Mouse (Mus musculus) kidney, embryonic 14.5 days (tissue): ENCODE data around the gene Gm13212. TPM values are rescaled to one million over a fixed set of nuclear protein-coding genes. Genes with fewer than 3 reads are reported as not detected.
"Not testable (repeated sequence)": the region's sequence is repeated elsewhere in the genome, so short reads cannot be mapped to it uniquely, and the experiment has no call there.

Source experiments
- ATAC-seq: fragments of 200-750 bp; cut with Nextera tagmentation; 2 replicates; pipeline ENCODE4 v1.8.0; 2017; ENCODE audit warnings: moderate number of reproducible peaks, mild to moderate bottlenecking, moderate TSS enrichment, moderate library complexity; ENCODE audit not compliant: low FRiP score, low TSS enrichment
- H3K27ac ChIP-seq: fragments of 300-500 bp; sonication (generic); 2 replicates; pipeline ENCODE4 v1.5.1; 2014; ENCODE audit warnings: low read depth, mild to moderate bottlenecking, low read length, moderate library complexity, mixed read lengths
- H3K27me3 ChIP-seq: fragments of 300-500 bp; sonication (generic); 2 replicates; pipeline ENCODE4 v1.6.1; 2014; ENCODE audit warnings: mild to moderate bottlenecking, low read length; ENCODE audit not compliant: control insufficient read depth, insufficient read depth
- H3K36me3 ChIP-seq: fragments of 300-500 bp; sonication (generic); 2 replicates; pipeline ENCODE4 v1.6.1; 2014; ENCODE audit warnings: low read length, mixed read lengths; ENCODE audit not compliant: control insufficient read depth, insufficient read depth
- H3K4me1 ChIP-seq: fragments of 300-500 bp; sonication (generic); 2 replicates; pipeline ENCODE4 v1.6.1; 2014; ENCODE audit warnings: low read length, mixed read lengths; ENCODE audit not compliant: control insufficient read depth, insufficient read depth
- H3K4me2 ChIP-seq: fragments of 300-500 bp; sonication (generic); replicated peaks from 2 replicates; pipeline ENCODE4 v1.6.1; 2014; ENCODE audit warnings: low read depth, mild to moderate bottlenecking, low read length
- H3K4me3 ChIP-seq: fragments of 300-500 bp; sonication (generic); 2 replicates; pipeline ENCODE4 v1.5.1; 2014; ENCODE audit warnings: mild to moderate bottlenecking, low read length
- H3K9ac ChIP-seq: fragments of 300-500 bp; sonication (generic); 2 replicates; pipeline ENCODE4 v1.6.1; 2014; ENCODE audit warnings: low read depth, mild to moderate bottlenecking, low read length, moderate library complexity
- H3K9me3 ChIP-seq: fragments of 300-500 bp; sonication (generic); 2 replicates; pipeline ENCODE4 v1.6.1; 2016; ENCODE audit warnings: low read length; ENCODE audit not compliant: control insufficient read depth
- WGBS: fragments of 180-500 bp; shearing (Covaris S2); extraction: QIAGEN DNeasy Blood & Tissue Kit; methylation state at CpG from one replicate; pipeline ENCODE4 v1.1.7; 2014; 5-methylcytosine and 5-hydroxymethylcytosine counted together
- polyA plus RNA-seq: library from polyadenylated mRNA; unstranded; fragments of >200 nt; fragmentation: Nextera tagmentation; extraction: Ambion mirVana; gene quantifications from 2 replicates; pipeline ENCODE4 v1.2.1, GENCODE M21; 2014

Gm13212 gene
- 5.0 and 6.9 TPM in 2 replicates for polyA plus RNA-seq

GRCm38 (mm10) chr4:145585078-145585477, at the start of gene Gm13212:
Gm13212 (plus strand) TSS chr4:145585166.
- WGBS = 15% methylated on average over 11 of the region's 11 CpGs
- H3K4me3 ChIP-seq = peak within 1 kb of the TSS; percentile 27
- H3K4me2 ChIP-seq = peak within 1 kb of the TSS; percentile 26
- H3K4me1 ChIP-seq, H3K36me3 ChIP-seq, H3K9me3 ChIP-seq, H3K27me3 ChIP-seq, H3K27ac ChIP-seq: not testable (repeated sequence)
- 0 out of 2 replicates have a peak within 1 kb of the TSS, but pooled peaks have one; percentile 18 for H3K9ac ChIP-seq
- ATAC-seq = peak; percentile 76; the same call in 1 of the 2 replicates

GRCm38 (mm10) chr4:145543861-145544260, 41.1 kb upstream of the Gm13212 start:
- not testable (repeated sequence) for H3K27me3 ChIP-seq, H3K27ac ChIP-seq, H3K36me3 ChIP-seq, H3K9ac ChIP-seq, H3K4me3 ChIP-seq, H3K4me2 ChIP-seq, H3K4me1 ChIP-seq, ATAC-seq
- H3K9me3 ChIP-seq = peaks cover 15% of the 10 kb centered on the region; the same call in 1 of the 2 replicates
- 80% methylated on average over 5 of the region's 5 CpGs for WGBS

GRCm38 (mm10) chr4:145545106-145545505, 39.9 kb upstream of the Gm13212 start:
- H3K9ac ChIP-seq, H3K4me2 ChIP-seq, H3K27me3 ChIP-seq, H3K27ac ChIP-seq, ATAC-seq, H3K36me3 ChIP-seq, H3K4me3 ChIP-seq, H3K4me1 ChIP-seq: not testable (repeated sequence)
- 23% methylated on average over 2 of the region's 2 CpGs for WGBS
- peaks cover 11% of the 10 kb centered on the region; the same call in 1 of the 2 replicates for H3K9me3 ChIP-seq

- not testable (repeated sequence) for H3K36me3 ChIP-seq, H3K9ac ChIP-seq, H3K27ac ChIP-seq, H3K4me2 ChIP-seq, H3K4me3 ChIP-seq, H3K27me3 ChIP-seq, H3K4me1 ChIP-seq, ATAC-seq
- 80% methylated on average over 6 of the region's 6 CpGs for WGBS
- peaks cover 11% of the 10 kb centered on the region; the same call in 1 of the 2 replicates for H3K9me3 ChIP-seq
Measured at GRCm38 (mm10) chr4:145545734-145546349, 39.1 kb upstream of the Gm13212 start.

GRCm38 (mm10) chr4:145546477-145546876, 38.5 kb upstream of the Gm13212 start:
- H3K36me3 ChIP-seq, ATAC-seq: not testable (repeated sequence)
- 97% methylated on average over 3 of the region's 3 CpGs for WGBS

GRCm38 (mm10) chr4:145556680-145557079, 28.3 kb upstream of the Gm13212 start:
- no peak overlapping the region for H3K9ac ChIP-seq
- H3K4me1 ChIP-seq = no peaks in the 10 kb centered on the region
- H3K27me3 ChIP-seq = no peaks in the 10 kb centered on the region
- H3K4me3 ChIP-seq = no peak overlapping the region
- no peaks in the 10 kb centered on the region for H3K36me3 ChIP-seq
- H3K4me2 ChIP-seq = no peak overlapping the region
- H3K9me3 ChIP-seq = peaks cover 4% of the 10 kb centered on the region; the same call in 1 of the 2 replicates
- no peak for ATAC-seq
- WGBS = 82% methylated on average over 1 of the region's 1 CpGs
- no peak overlapping the region for H3K27ac ChIP-seq

More at GRCm38 (mm10) chr4:145546477-145546876, 38.5 kb upstream of the Gm13212 start:
- H3K4me1 ChIP-seq, H3K9ac ChIP-seq, H3K27me3 ChIP-seq, H3K9me3 ChIP-seq, H3K4me3 ChIP-seq, H3K4me2 ChIP-seq, H3K27ac ChIP-seq: not testable (repeated sequence)

- 47% methylated on average over 3 of the region's 3 CpGs for WGBS
- Histone ChIP-seq H3K9me3 (peaks cover 7% of the 10 kb centered on the region; the same call in 1 of the 2 replicates), H3K4me3 (no peak overlapping the region), H3K27me3 (no peaks in the 10 kb centered on the region), H3K36me3 (no peaks in the 10 kb centered on the region), H3K9ac (no peak overlapping the region), H3K4me1 (no peaks in the 10 kb centered on the region), H3K4me2 (no peak overlapping the region), H3K27ac (no peak overlapping the region)
- no peak for ATAC-seq
Measured at GRCm38 (mm10) chr4:145559505-145560099, 25.4 kb upstream of the Gm13212 start.

- Histone ChIP-seq H3K27ac (no peak overlapping the region), H3K4me2 (no peak overlapping the region), H3K4me3 (no peak overlapping the region), H3K4me1 (no peaks in the 10 kb centered on the region), H3K9me3 (peaks cover 7% of the 10 kb centered on the region; the same call in 1 of the 2 replicates), H3K36me3 (no peaks in the 10 kb centered on the region), H3K27me3 (no peaks in the 10 kb centered on the region), H3K9ac (no peak overlapping the region)
- no peak for ATAC-seq
- 73% methylated on average over 3 of the region's 3 CpGs for WGBS
Measured at GRCm38 (mm10) chr4:145564111-145564821, 20.7 kb upstream of the Gm13212 start.

GRCm38 (mm10) chr4:145570461-145570860, 14.5 kb upstream of the Gm13212 start:
- H3K27me3 ChIP-seq, H3K36me3 ChIP-seq, H3K27ac ChIP-seq, H3K4me1 ChIP-seq, H3K4me3 ChIP-seq, H3K4me2 ChIP-seq, H3K9me3 ChIP-seq, H3K9ac ChIP-seq, ATAC-seq: not testable (repeated sequence)
- WGBS = 85% methylated on average over 7 of the region's 10 CpGs
